Mouse (Mus musculus) lung, postnatal 0 days (tissue): ENCODE measurements at regions not wholly inside any gene's neighbourhood (a gene's known extent, or its start where the extent isn't known, plus 50 kb on each side); places are given as distances from the start of the nearest gene placed in this dataset.
"Not testable (repeated sequence)": the region's sequence is repeated elsewhere in the genome, so short reads cannot be mapped to it uniquely, and the experiment has no call there.

Experiments used
- ATAC-seq: fragments of 200-750 bp; cut with Nextera tagmentation; 2 replicates; pipeline ENCODE4 v1.8.0; 2017; ENCODE audit warnings: moderate library complexity
- DNase-seq: peaks from one replicate; pipeline ENCODE4 v3.0.0-alpha.2; 2016; ENCODE audit warnings: low spot score
- H3K27ac ChIP-seq: fragments of 300-500 bp; sonication (generic); 2 replicates; pipeline ENCODE4 v1.5.1; 2014; ENCODE audit warnings: antibody characterized with exemption, mild to moderate bottlenecking, low read length, mixed read lengths
- H3K27me3 ChIP-seq: fragments of 300-500 bp; sonication (generic); replicated peaks from 2 replicates; pipeline ENCODE4 v1.6.1; 2014; ENCODE audit warnings: low read length, mixed read lengths; ENCODE audit not compliant: insufficient read depth
- H3K36me3 ChIP-seq: fragments of 300-500 bp; sonication (generic); 2 replicates; pipeline ENCODE4 v1.6.1; 2014; ENCODE audit warnings: low read length, mixed read lengths; ENCODE audit not compliant: insufficient read depth
- H3K4me1 ChIP-seq: fragments of 300-500 bp; sonication (generic); 2 replicates; pipeline ENCODE4 v1.6.1; 2014; ENCODE audit warnings: antibody characterized with exemption, low read depth, low read length, mixed read lengths; ENCODE audit not compliant: insufficient read depth
- H3K4me2 ChIP-seq: fragments of 300-500 bp; sonication (generic); replicated peaks from 2 replicates; pipeline ENCODE4 v1.6.1; 2014; ENCODE audit warnings: low read depth, mild to moderate bottlenecking, low read length, moderate library complexity, mixed read lengths
- H3K4me3 ChIP-seq: fragments of 300-500 bp; sonication (generic); 2 replicates; pipeline ENCODE4 v1.5.1; 2014; ENCODE audit warnings: low read depth, low read length
- H3K9ac ChIP-seq: fragments of 300-500 bp; sonication (generic); replicated peaks from 2 replicates; pipeline ENCODE4 v1.6.1; 2014; ENCODE audit warnings: low read depth, mild to moderate bottlenecking
- H3K9me3 ChIP-seq: fragments of 300-500 bp; sonication (generic); 2 replicates; pipeline ENCODE4 v1.6.1; 2016; ENCODE audit warnings: low read length, mixed read lengths
- CTCF ChIP-seq: IDR thresholded peaks from 2 replicates; pipeline ENCODE4 v1.5.1; 2016; ENCODE audit warnings: antibody characterized with exemption, mild to moderate bottlenecking
- EP300 ChIP-seq: IDR thresholded peaks from 2 replicates; pipeline ENCODE4 v1.6.1; 2016; ENCODE audit warnings: antibody characterized with exemption, mild to moderate bottlenecking, control low read depth
- WGBS: fragments of 180-500 bp; shearing (Covaris S2); extraction: QIAGEN DNeasy Blood & Tissue Kit; methylation state at CpG from one replicate; pipeline ENCODE4 v1.1.7; 2014; 5-methylcytosine and 5-hydroxymethylcytosine counted together

DNA sequence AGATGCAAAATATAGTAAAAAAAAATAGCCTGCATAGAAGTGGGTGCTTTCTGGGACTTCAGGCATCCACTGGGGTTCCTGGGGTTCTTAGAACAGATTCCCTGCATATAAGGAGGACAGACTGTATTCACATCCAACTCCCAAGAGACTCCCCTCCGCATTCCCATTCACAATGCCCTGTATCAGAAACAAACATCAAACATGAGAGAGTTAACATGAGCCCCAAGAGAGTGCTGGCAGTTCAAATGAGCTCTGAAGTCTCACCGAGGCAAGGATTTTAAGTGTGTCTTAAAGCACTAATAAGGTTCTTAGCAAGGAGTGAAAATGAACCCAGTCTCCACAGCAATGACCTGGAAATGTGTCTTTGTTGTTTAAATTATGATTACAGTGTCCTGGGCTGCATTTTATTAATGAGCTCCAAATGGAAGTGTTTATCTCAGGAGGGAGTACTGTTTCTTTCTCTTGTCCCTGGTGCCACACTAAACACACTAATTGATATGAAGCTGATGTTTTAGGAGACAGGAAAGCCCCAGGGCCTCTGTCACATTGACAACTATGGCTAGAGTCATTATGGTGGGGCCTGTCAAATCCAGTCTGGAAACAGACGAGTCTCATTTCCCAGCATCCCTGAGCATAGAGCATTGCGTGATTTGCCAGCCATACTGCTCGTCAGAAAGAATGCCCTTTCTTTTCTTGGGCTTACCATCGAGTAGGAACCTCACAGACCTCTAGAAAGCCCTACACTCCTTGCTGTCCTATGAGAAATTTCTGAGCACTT, 85.7 kb downstream of the Gm9817 start:
- no peaks in the 10 kb centered on the region for H3K27me3 ChIP-seq
- no peak overlapping the region for H3K9ac ChIP-seq
- H3K27ac ChIP-seq: no peak overlapping the region
- H3K4me1 ChIP-seq: no peaks in the 10 kb centered on the region
- TF ChIP-seq CTCF (no peak), EP300 (no peak)
- WGBS: 49% methylated on average over 6 of the region's 6 CpGs
- DNase-seq (no peak), ATAC-seq (no peak)
- no peaks in the 10 kb centered on the region for H3K36me3 ChIP-seq
- no peak overlapping the region for H3K4me3 ChIP-seq
- no peaks in the 10 kb centered on the region for H3K9me3 ChIP-seq
- no peak overlapping the region for H3K4me2 ChIP-seq

DNA sequence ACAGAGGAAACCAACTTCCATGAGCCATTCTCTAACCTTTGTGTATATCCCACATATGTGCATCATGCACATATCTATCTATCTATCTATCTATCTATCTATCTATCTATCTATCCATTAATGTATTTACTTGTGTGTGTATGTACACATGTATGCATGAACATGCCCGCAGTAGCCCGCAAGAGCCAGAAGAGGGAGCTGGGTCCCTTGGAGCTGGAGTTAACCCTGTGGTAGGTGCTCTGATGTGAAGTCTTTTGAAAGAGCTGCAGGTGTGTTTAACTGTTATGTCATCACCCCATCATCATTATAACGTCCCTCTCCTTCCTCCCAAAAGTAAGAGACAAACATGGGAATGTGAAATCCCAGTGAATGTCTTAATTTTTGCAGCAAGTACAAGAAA, 86.7 kb downstream of the Gm9817 start:
- no peak for ATAC-seq
- TF ChIP-seq EP300: no peak
- TF ChIP-seq CTCF: peak; percentile 55

DNA sequence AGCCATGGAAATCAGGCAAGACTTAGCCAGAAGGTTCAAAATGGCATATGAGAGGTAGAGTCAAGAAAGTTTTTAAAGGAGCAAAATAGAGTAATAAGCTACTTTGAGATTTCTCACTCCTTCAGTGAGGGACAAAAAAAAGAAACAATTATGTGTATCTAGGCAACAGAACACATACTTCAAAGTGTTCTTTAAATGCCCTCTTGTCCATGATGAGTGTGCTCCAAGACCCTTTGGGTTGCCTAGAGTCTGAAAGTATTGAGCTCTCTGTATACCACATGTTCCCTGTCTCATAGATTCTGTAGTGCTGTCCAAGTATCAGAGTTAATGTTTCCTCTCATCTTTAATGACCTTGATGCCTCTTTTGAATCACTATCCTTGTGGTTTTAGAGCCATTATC, 91.2 kb downstream of the Gm9817 start:
- no peak overlapping the region for H3K4me3 ChIP-seq
- ATAC-seq (0 out of 2 replicates have a peak, but pooled peaks have one; percentile 40), DNase-seq (peak; percentile 50)
- no peaks in the 10 kb centered on the region; the same call in 1 of the 2 replicates for H3K9me3 ChIP-seq
- H3K27ac ChIP-seq: no peak overlapping the region
- no peak overlapping the region for H3K4me2 ChIP-seq
- TF ChIP-seq CTCF: no peak
- no peak for TF ChIP-seq EP300
- no peaks in the 10 kb centered on the region for H3K4me1 ChIP-seq
- H3K27me3 ChIP-seq: no peaks in the 10 kb centered on the region
- H3K9ac ChIP-seq: no peak overlapping the region
- H3K36me3 ChIP-seq: no peaks in the 10 kb centered on the region

More for the DNA sequence above, 86.7 kb downstream of the Gm9817 start:
- Histone ChIP-seq H3K4me3 (no peak overlapping the region), H3K4me2 (no peak overlapping the region), H3K4me1 (no peaks in the 10 kb centered on the region), H3K27me3 (no peaks in the 10 kb centered on the region), H3K36me3 (no peaks in the 10 kb centered on the region), H3K9ac (no peak overlapping the region), H3K9me3 (no peaks in the 10 kb centered on the region), H3K27ac (no peak overlapping the region)
- WGBS: 77% methylated on average over 3 of the region's 3 CpGs
- no peak for DNase-seq

DNA sequence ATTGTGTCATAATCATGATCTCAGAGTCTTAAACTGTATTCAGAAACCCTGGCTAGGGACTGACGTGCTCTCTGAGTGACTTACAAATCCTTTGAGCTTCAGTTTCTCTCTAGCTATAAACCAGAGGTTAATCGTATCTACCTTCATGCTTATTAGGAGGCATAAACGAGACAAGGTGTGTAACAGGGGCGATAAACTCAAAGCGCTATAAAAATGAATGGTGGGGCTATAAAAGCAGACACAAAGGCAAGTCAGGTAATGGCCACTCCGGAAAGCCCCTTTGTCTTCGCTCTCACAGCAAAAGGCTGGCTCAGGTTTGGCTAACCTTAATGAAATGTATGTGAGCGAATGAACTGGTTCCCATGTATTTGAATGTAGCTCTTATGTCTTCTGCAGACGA, 94.6 kb downstream of the Gm9817 start:
- no peak for TF ChIP-seq EP300
- TF ChIP-seq CTCF: no peak
- no peak overlapping the region for H3K4me3 ChIP-seq
- no peak overlapping the region for H3K27ac ChIP-seq
- H3K27me3 ChIP-seq: no peaks in the 10 kb centered on the region
- 91% methylated on average over 9 of the region's 9 CpGs for WGBS
- DNase-seq: no peak
- no peak for ATAC-seq
- no peak overlapping the region for H3K4me2 ChIP-seq
- no peaks in the 10 kb centered on the region; the same call in 1 of the 2 replicates for H3K9me3 ChIP-seq
- no peaks in the 10 kb centered on the region for H3K4me1 ChIP-seq
- H3K9ac ChIP-seq: no peak overlapping the region
- no peaks in the 10 kb centered on the region for H3K36me3 ChIP-seq

DNA sequence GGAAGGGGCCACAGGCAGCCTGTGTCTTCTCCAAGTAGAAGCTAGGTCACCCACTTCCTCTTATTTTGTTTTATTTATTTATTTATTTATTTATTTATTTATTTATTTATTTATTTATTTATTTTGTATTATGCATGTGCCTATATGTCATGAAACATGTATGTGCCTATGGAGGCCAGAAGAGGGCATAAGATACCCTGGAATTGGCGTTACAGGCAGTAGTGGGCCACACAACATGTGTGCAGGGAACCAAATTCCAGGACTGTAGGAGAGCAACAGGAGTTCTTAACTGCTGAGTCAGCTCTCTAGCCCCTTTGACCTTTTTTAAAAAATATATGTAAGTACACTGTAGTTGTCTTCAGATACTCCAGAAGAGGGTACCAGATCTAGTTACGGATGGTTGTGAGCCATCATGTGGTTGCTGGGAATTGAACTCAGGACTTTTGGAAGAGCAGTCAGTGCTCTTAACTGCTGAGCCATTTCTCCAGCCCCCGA, 97.3 kb downstream of the Gm9817 start:
- not testable (repeated sequence) for H3K9ac ChIP-seq, H3K36me3 ChIP-seq, H3K4me1 ChIP-seq, H3K4me2 ChIP-seq, H3K4me3 ChIP-seq, DNase-seq, H3K9me3 ChIP-seq, ATAC-seq, H3K27me3 ChIP-seq, H3K27ac ChIP-seq
- TF ChIP-seq CTCF: 0 out of 2 replicates have a peak, but pooled peaks have one; percentile 14
- WGBS: 93% methylated on average over 3 of the region's 3 CpGs

DNA sequence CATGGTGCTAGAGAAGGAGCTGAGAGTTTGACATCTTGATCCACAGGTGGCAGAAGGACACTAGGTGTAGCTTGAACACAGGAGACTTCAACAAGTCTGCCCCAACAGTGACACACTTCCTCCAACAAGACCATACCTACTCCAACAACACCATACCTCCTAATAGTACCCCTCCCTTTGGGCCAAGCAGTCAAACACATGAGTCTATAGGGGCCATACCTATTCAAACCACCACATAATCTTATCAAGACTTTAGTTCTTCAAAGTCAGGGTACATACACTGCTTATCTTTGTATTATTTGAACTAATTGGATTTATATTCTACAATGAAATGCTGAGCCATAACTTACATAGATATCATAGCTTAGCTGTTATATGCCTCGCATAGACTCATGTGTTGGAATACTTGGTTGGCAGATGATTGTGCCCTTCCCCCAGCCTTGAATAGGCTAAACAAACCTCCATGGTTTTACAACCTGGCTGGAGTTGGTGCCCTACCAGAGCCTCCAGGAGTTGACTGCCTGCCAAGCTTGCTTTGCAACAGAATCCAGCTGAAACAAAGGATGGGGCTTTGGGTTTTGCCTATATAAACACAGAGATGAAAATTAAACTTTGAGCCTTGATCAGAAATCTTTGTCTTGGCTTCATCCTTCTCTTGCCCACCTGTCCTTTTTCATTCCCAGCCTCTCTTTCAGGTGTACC, 103.2 kb downstream of the Gm9817 start:
- H3K36me3 ChIP-seq: no peaks in the 10 kb centered on the region
- WGBS: 65% methylated on average over 1 of the region's 1 CpGs
- TF ChIP-seq CTCF (no peak), EP300 (no peak)
- no peaks in the 10 kb centered on the region for H3K4me1 ChIP-seq
- H3K4me3 ChIP-seq: no peak overlapping the region
- H3K27ac ChIP-seq: no peak overlapping the region
- H3K9ac ChIP-seq: no peak overlapping the region
- H3K9me3 ChIP-seq: no peaks in the 10 kb centered on the region
- no peak for DNase-seq
- H3K27me3 ChIP-seq: no peaks in the 10 kb centered on the region
- no peak for ATAC-seq
- H3K4me2 ChIP-seq: no peak overlapping the region
